Mouse (Mus musculus) midbrain, embryonic 15.5 days (tissue): ENCODE data around the gene Gtf3c4. TPM values are rescaled to one million over a fixed set of nuclear protein-coding genes. Genes with fewer than 3 reads are reported as not detected.

Experiments
- polyA plus RNA-seq: library from polyadenylated mRNA; unstranded; fragments of >200 nt; fragmentation: Nextera tagmentation; extraction: Ambion mirVana; gene quantifications from 2 replicates; pipeline ENCODE4 v1.2.1, GENCODE M21; 2015

Gtf3c4 gene
- polyA plus RNA-seq, 1 experiment from 2014 or later = 22.8 TPM

Other genes with a start within 250 kb of the Gtf3c4 start
- not detected in 2 replicates for gene Gfi1b, start 218.4 kb downstream of the Gtf3c4 start, polyA plus RNA-seq
- 38.6 and 40.3 TPM in 2 replicates for gene Tsc1, start 199.1 kb downstream of the Gtf3c4 start, polyA plus RNA-seq
- gene Spaca9, start 140.6 kb downstream of the Gtf3c4 start, polyA plus RNA-seq = 2.2 and 2.3 TPM in 2 replicates
- gene Ak8, start 140.2 kb downstream of the Gtf3c4 start, polyA plus RNA-seq = 4.1 and 4.4 TPM in 2 replicates
- gene Ddx31, start within 50 bp of the Gtf3c4 start, polyA plus RNA-seq = 14.9 TPM in 2 replicates
- gene Barhl1, start 76.3 kb upstream of the Gtf3c4 start, polyA plus RNA-seq = 53.5 and 77.8 TPM in 2 replicates
- 0.82 and 1.3 TPM in 2 replicates for gene Cfap77, start 214.7 kb upstream of the Gtf3c4 start, polyA plus RNA-seq
- gene Ttf1, start 219.9 kb upstream of the Gtf3c4 start, polyA plus RNA-seq = 8.0 and 8.9 TPM in 2 replicates